Mouse (Mus musculus) T-cell, adult 66 days (primary cell): Measurements from ENCODE around the gene Slc39a7. TPM values are rescaled to one million over a fixed set of nuclear protein-coding genes. Genes with fewer than 3 reads are reported as not detected.

Experiments
- total RNA-seq, 2 experiments: library from RNA; stranded (reverse); gene quantifications; 3 replicates in 1 of 2; 4 replicates in 1 of 2; pipeline ENCODE4 v1.2.4; 2023

Slc39a7 gene
- total RNA-seq = 100 to 1,000 TPM; 100 to 103 TPM

DNA sequence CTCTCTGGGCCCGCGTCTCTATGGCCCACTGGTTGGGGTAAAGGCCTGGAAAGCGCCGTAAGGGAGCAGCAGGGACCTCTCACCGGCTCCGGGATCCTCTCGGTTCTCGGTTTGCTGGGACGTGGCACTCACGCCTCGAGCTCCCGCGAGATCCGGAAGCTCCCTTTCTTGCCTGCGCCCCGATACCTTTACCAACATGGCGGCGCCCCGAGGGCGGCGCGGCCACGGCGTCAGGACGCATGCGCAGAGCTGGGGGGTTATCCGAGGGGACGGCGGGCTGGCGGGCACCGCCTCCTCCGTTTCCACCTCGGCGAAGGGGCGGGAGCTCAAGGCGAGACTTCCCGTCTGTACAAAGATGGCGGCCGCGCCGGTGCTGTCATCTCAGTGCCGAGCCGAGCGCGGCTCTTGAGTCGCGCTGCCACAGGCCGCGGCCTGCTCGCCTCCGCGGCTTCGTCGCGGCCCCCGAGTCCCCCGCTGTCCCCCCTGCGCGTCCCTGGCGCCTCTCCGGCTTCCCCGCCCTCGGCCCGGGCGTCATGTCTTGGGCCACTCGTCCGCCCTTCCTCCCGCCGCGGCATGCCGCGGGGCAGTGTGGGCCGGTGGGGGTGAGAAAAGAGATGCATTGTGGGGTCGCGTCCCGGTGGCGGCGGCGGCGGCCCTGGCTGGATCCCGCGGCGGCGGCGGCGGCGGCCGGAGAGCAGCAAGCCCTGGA, at the start of gene Slc39a7, which contains the start of gene Rxrb:
TSS of gene Slc39a7 (minus strand) at position 218 of the 709 bp plus-strand sequence.
TSS of gene Rxrb (plus strand) at position 348 of the 709 bp plus-strand sequence.

DNA sequence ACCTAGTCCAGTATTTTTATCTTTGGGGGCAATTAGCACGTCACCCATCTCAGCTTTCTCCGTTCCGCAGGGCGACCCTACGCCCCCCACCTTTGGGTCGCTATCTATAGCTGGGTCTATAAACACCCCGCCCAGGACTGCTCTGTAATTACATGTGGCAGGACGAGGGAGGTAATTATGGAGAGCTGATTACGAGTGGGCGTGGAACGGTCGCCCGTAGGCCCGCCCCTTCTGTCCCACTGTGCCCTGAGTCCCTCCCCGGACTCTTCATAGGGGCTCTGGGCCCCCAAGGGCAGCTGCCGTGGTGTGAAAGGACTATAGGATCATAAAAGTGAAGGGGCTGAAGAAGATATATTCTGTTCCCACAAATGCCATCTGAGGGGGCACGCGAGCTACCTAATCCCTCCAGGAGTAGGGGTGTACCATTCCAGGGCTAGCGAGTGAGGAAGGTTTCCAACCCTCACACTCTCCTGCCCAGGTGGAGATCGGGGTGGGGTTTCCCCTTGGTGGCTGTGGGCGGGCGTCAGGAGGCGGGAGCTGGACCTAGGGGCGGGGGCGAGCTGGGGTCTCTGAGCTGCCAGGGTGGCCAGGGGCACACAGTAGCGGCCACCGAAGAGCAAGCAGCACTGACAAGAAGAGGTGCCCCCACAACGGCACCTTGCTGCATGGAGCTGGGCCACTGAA, 7.5 kb upstream of the Slc39a7 start, which contains the start of gene Col11a2:
TSS of gene Col11a2 (plus strand) at position 560 of the 684 bp plus-strand sequence.

DNA sequence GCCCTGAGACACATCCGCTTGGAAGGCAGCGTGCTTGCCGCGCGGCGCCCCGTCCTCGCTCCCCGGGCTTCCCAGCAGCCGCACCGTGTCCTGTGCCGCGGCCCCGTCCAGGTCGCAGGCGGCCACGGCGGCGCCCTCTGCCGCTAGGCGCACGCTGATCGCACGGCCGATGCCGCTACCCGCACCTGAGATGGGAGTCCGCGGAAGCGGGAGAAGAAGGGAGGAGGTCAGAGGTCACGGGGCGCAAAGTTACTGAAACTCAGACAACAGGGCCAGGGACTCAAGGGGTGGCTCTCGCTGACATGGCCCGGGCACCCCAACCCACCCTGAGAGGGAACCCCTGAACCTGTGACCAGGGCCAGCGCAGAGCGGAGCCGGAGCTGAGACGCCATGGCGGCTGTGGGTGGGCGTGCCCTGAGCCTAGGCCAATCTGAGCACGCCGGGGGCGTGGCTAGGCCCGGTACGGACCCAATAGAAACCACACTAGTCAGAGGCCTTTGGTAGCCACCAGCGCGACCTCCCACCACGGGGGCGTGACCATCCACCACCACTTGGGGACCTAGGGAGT, 3.7 kb downstream of the Slc39a7 start, which contains the start of gene H2-Ke6:
TSS of gene H2-Ke6 (minus strand) at position 405 of the 568 bp plus-strand sequence.

DNA sequence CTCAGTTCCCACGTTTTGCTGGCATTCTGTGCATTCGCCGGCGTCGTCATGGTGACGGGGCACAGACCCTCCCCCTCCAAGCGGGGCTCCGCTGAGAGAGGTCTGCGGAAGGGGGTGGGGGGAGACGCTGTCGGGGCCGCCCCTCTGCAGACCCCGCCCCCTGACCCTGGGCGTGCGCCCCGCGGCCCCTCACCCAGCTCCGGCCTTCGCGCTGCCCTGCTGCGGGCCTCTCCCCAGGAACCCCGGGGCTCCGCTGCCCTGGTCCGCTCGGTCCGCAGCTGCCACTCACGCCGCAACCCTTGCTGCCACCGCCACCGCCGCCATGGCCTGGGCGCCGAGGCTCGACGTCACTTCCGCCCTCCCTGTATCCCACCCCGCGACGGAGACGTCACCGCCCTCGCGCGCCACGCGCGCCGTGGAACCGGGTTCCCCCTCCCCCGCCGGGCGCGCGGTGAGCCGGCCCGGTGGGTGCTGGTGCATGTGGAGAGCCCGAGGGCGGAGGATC, 7.1 kb downstream of the Slc39a7 start, which contains the start of gene Ring1:
TSS of gene Ring1 (minus strand) at position 364 of the 505 bp plus-strand sequence.

DNA sequence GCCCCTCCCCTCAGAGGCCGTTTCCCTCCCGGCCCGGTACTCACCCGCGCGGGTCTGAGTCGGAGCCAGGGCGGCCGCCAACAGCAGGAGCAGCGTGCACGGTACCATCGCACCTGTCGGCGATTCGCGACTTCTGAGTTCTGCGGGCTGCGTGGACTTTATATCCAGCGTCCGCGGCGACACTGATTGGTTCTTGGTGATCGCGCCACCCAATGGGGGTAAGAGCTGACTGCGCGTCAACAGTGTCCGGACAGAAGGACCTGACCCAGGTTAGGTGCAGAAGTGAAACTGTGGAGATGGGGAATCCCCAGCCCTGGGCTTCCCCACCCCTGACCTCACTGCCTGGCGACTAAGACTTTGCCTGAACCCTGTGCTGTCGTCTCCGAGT, 31.3 kb downstream of the Slc39a7 start, which contains the start of gene H2-K1:
TSS of gene H2-K1 (minus strand) at position 198 of the 388 bp plus-strand sequence.

Other genes with a start within 250 kb of the Slc39a7 start
- gene Angptl4, start 249.9 kb downstream of the Slc39a7 start, total RNA-seq = 1 to 10 TPM in 1 of 2 experiments, under 1 TPM in 1; 0.86 to 1.5 TPM
- gene Kank3, start 221.2 kb downstream of the Slc39a7 start, total RNA-seq = 1 to 10 TPM; 1.2 TPM
- gene Rps28, start 207.1 kb downstream of the Slc39a7 start, total RNA-seq = 1,000 to 10,000 TPM; 4,788 to 5,322 TPM
- gene Ndufa7, start 207.1 kb downstream of the Slc39a7 start, total RNA-seq = 100 to 1,000 TPM; 126 to 127 TPM
- 10 to 100 TPM in 1 of 2 experiments, 1 to 10 TPM in 1; 8.5 to 10.7 TPM for gene Cd320, start 188.6 kb downstream of the Slc39a7 start, total RNA-seq
- gene Gm7029, start 157.8 kb downstream of the Slc39a7 start, total RNA-seq = not detected
- gene Kifc1, start 141.0 kb downstream of the Slc39a7 start, total RNA-seq = 10 to 100 TPM in 1 of 2 experiments, 1 to 10 TPM in 1; 10.0 to 11.2 TPM
- gene Platr17, start 126.5 kb downstream of the Slc39a7 start, total RNA-seq = under 1 TPM in 1 of 2 experiments, not detected in 1; 0.96 TPM
- 10 to 100 TPM; 71.8 to 76.6 TPM for gene Daxx, start 122.3 kb downstream of the Slc39a7 start, total RNA-seq
- gene Tapbp, start 115.8 kb downstream of the Slc39a7 start, total RNA-seq = 100 to 1,000 TPM; 407 to 437 TPM
- gene Zbtb22, start 115.8 kb downstream of the Slc39a7 start, total RNA-seq = 10 to 100 TPM; 33.0 to 33.9 TPM
- gene Rgl2, start 102.1 kb downstream of the Slc39a7 start, total RNA-seq = 100 to 1,000 TPM; 153 to 181 TPM
- gene Pfdn6, start 91.3 kb downstream of the Slc39a7 start, total RNA-seq = 10 to 100 TPM; 65.1 to 71.1 TPM
- 10 to 100 TPM; 67.6 to 67.7 TPM for gene Wdr46, start 91.0 kb downstream of the Slc39a7 start, total RNA-seq
- gene B3galt4, start 80.2 kb downstream of the Slc39a7 start, total RNA-seq = 10 to 100 TPM; 14.1 to 16.0 TPM
- 10 to 100 TPM; 73.4 to 74.6 TPM for gene Vps52, start 75.9 kb downstream of the Slc39a7 start, total RNA-seq
- 1,000 to 10,000 TPM; 2,139 to 2,167 TPM for gene Rps18, start 75.7 kb downstream of the Slc39a7 start, total RNA-seq
- 1,000 to 10,000 TPM; 5,234 to 5,289 TPM for gene H2-K1, start 31.3 kb downstream of the Slc39a7 start, total RNA-seq
- 10 to 100 TPM; 30.4 to 30.6 TPM for gene Ring1, start 7.0 kb downstream of the Slc39a7 start, total RNA-seq
- gene H2-Ke6, start 3.6 kb downstream of the Slc39a7 start, total RNA-seq = 100 to 1,000 TPM; 117 to 150 TPM
- gene Rxrb, start 130 bp upstream of the Slc39a7 start, total RNA-seq = 100 to 1,000 TPM; 114 to 115 TPM
- 10 to 100 TPM; 19.8 to 27.5 TPM for gene Col11a2, start 7.8 kb upstream of the Slc39a7 start, total RNA-seq
- 1 to 10 TPM; 6.9 to 9.5 TPM for gene H2-Oa, start 60.7 kb upstream of the Slc39a7 start, total RNA-seq
- 10 to 100 TPM; 25.1 to 25.8 TPM for gene H2-DMa, start 87.9 kb upstream of the Slc39a7 start, total RNA-seq
- 100 to 1,000 TPM; 303 to 376 TPM for gene Brd2, start 91.0 kb upstream of the Slc39a7 start, total RNA-seq
- gene H2-DMb2, start 111.6 kb upstream of the Slc39a7 start, total RNA-seq = 1 to 10 TPM; 2.3 to 8.6 TPM
- 1 to 10 TPM; 3.1 to 5.9 TPM for gene H2-DMb1, start 121.4 kb upstream of the Slc39a7 start, total RNA-seq
- gene Tap1, start 155.9 kb upstream of the Slc39a7 start, total RNA-seq = 100 to 1,000 TPM; 187 to 213 TPM
- 100 to 1,000 TPM; 130 to 159 TPM for gene Psmb9, start 156.1 kb upstream of the Slc39a7 start, total RNA-seq
- gene Psmb8, start 166.0 kb upstream of the Slc39a7 start, total RNA-seq = 100 to 1,000 TPM; 281 to 304 TPM
- 100 to 1,000 TPM; 165 to 199 TPM for gene Tap2, start 171.8 kb upstream of the Slc39a7 start, total RNA-seq
- 10 to 100 TPM; 50.5 to 59.9 TPM for gene H2-Ob, start 207.2 kb upstream of the Slc39a7 start, total RNA-seq
- gene H2-Ab1, start 226.0 kb upstream of the Slc39a7 start, total RNA-seq = 10 to 100 TPM; 20.1 to 49.2 TPM